In genomic region chr5:105644195-105644594, GRCm38 (mm10) we compare ENCODE assay signal across 22 mouse cellular contexts. TPM values are rescaled to one million over a fixed set of nuclear protein-coding genes. Genes with fewer than 3 reads are reported as not detected.
DNase-seq lines count a peak whose midpoint lies in the region; ATAC-seq and TF ChIP-seq lines count a peak whose summit lies in the region.
"Had no signal": no experiment of that assay in that cellular context is flagged by ENCODE, and none has a peak within 500 bp of the region (broad histone marks: within the 10 kb centered on the region; RNA-seq: fewer than 3 reads in every experiment).

No protein-coding gene starts in this region.

- H3K9me3 ChIP-seq in forebrain, postnatal 0 days (ENCODE audit: low read length), result no peaks in the 10 kb centered on the region
- no peaks in the 10 kb centered on the region for H3K9me3 ChIP-seq in forebrain, embryonic 16.5 days (ENCODE audit: control insufficient read depth, low read length)
- no peaks in the 10 kb centered on the region for H3K9me3 ChIP-seq in lung, embryonic 14.5 days (ENCODE audit: low read depth, low read length)
- H3K9me3 ChIP-seq: forebrain, embryonic 10.5 days; heart, embryonic 12.5 days; hindbrain, embryonic 12.5 days; kidney, embryonic 15.5 days; limb, embryonic 13.5 days had no signal

- no peak overlapping the region for H3K9ac ChIP-seq in forebrain, postnatal 0 days
- no peak overlapping the region for H3K9ac ChIP-seq in forebrain, embryonic 16.5 days (replicated peaks; ENCODE audit: low read depth, low read length)
- H3K9ac ChIP-seq in lung, embryonic 14.5 days, result no peak overlapping the region
- H3K9ac ChIP-seq: heart, embryonic 12.5 days; hindbrain, embryonic 12.5 days; kidney, embryonic 15.5 days; limb, embryonic 13.5 days had no signal

- DNase-seq in forebrain, postnatal 0 days, result no peak
- no peak for DNase-seq in lung, embryonic 14.5 days
- DNase-seq in lung, postnatal 36 days, result no peak
- peak; percentile 15 for DNase-seq in CD4-positive helper T cell, adult 2 months (ENCODE audit: low read depth, low spot score)
- peak; percentile 39 for DNase-seq in induced T-regulatory cell, adult 2 months (ENCODE audit: low read depth)
- DNase-seq: adrenal gland, postnatal 14 days; cerebellum, adult 18-20 months; gastrocnemius, adult 2 months; heart, postnatal 14 days; lung, postnatal 14 days; retina, postnatal 1 day; right cerebral cortex, postnatal 4 days had no signal

- no peak overlapping the region for H3K27ac ChIP-seq in forebrain, postnatal 0 days (ENCODE audit: low read depth, low read length)
- no peak overlapping the region for H3K27ac ChIP-seq in forebrain, embryonic 16.5 days (ENCODE audit: low read length)
- no peak overlapping the region for H3K27ac ChIP-seq in lung, embryonic 14.5 days (ENCODE audit: low read depth)
- H3K27ac ChIP-seq: forebrain, embryonic 10.5 days; gastrocnemius, adult 2 months; hindbrain, embryonic 12.5 days; kidney, embryonic 15.5 days; limb, embryonic 13.5 days had no signal

- no peaks in the 10 kb centered on the region for H3K27me3 ChIP-seq in forebrain, postnatal 0 days (ENCODE audit: insufficient read depth, low read length)
- H3K27me3 ChIP-seq in forebrain, embryonic 16.5 days (replicated peaks; ENCODE audit: control insufficient read depth, insufficient read depth, low read length), result no peaks in the 10 kb centered on the region
- H3K27me3 ChIP-seq in lung, embryonic 14.5 days (ENCODE audit: insufficient read depth, low read length), result no peaks in the 10 kb centered on the region
- H3K27me3 ChIP-seq: heart, embryonic 12.5 days; hindbrain, embryonic 12.5 days; kidney, embryonic 15.5 days; limb, embryonic 13.5 days; Patski had no signal

- peak; percentile 18; the same call in 1 of the 2 replicates for TF ChIP-seq CTCF in forebrain, postnatal 0 days (IDR thresholded peaks at IDR 0.05; ENCODE audit: low read depth)
- TF ChIP-seq CTCF in lung, embryonic 14.5 days (IDR thresholded peaks at IDR 0.05; ENCODE audit: low read depth), result peak; percentile 8; the same call in 1 of the 2 replicates

- H3K4me1 ChIP-seq in forebrain, postnatal 0 days (ENCODE audit: insufficient read depth), result no peaks in the 10 kb centered on the region
- H3K4me1 ChIP-seq in forebrain, embryonic 16.5 days (replicated peaks; ENCODE audit: control insufficient read depth, insufficient read depth, low read length), result no peaks in the 10 kb centered on the region
- H3K4me1 ChIP-seq in lung, embryonic 14.5 days (ENCODE audit: insufficient read depth), result no peaks in the 10 kb centered on the region

- WGBS in forebrain, postnatal 0 days, result 91% methylated on average over 6 of the region's 6 CpGs
- WGBS in forebrain, embryonic 16.5 days, result 92% methylated on average over 6 of the region's 6 CpGs
- 83% methylated on average over 6 of the region's 6 CpGs for WGBS in lung, embryonic 14.5 days

- H3K4me2 ChIP-seq in forebrain, postnatal 0 days (ENCODE audit: low read depth), result no peak overlapping the region
- no peak overlapping the region for H3K4me2 ChIP-seq in forebrain, embryonic 16.5 days (ENCODE audit: low read length)
- no peak overlapping the region for H3K4me2 ChIP-seq in lung, embryonic 14.5 days
- H3K4me2 ChIP-seq: heart, embryonic 12.5 days; hindbrain, embryonic 12.5 days; kidney, embryonic 15.5 days had no signal

- H3K36me3 ChIP-seq in forebrain, postnatal 0 days (ENCODE audit: insufficient read depth), result no peaks in the 10 kb centered on the region
- H3K36me3 ChIP-seq in forebrain, embryonic 16.5 days (ENCODE audit: control insufficient read depth, insufficient read depth), result no peaks in the 10 kb centered on the region
- no peaks in the 10 kb centered on the region for H3K36me3 ChIP-seq in lung, embryonic 14.5 days (ENCODE audit: insufficient read depth)
- H3K36me3 ChIP-seq: forebrain, embryonic 10.5 days; heart, embryonic 12.5 days; hindbrain, embryonic 12.5 days; kidney, embryonic 15.5 days; limb, embryonic 13.5 days had no signal

- H3K4me3 ChIP-seq in forebrain, postnatal 0 days (ENCODE audit: low read depth, low read length), result no peak overlapping the region
- no peak overlapping the region for H3K4me3 ChIP-seq in forebrain, embryonic 16.5 days (replicated peaks; ENCODE audit: low read length)
- H3K4me3 ChIP-seq in lung, embryonic 14.5 days (ENCODE audit: low read depth, low read length), result no peak overlapping the region
- H3K4me3 ChIP-seq: forebrain, embryonic 10.5 days; gastrocnemius, adult 2 months; heart, embryonic 12.5 days; hindbrain, embryonic 12.5 days; kidney, embryonic 15.5 days; limb, embryonic 13.5 days had no signal

- no peak for ATAC-seq in forebrain, postnatal 0 days
- no peak for ATAC-seq in forebrain, embryonic 16.5 days
- no peak for ATAC-seq in lung, embryonic 14.5 days (ENCODE audit: insufficient read depth)
- ATAC-seq in megakaryocyte progenitor cell, adult 5-6 weeks (replicated peaks; ENCODE audit: poor library complexity), result no peak
- ATAC-seq: activated CD4-positive, CD25-positive, alpha-beta regulatory T cell, adult 4 months; inflammation-experienced regulatory T-cells, adult 6 months; Patski had no signal

RNA-seq across cellular contexts. Expression of gene Lrrc8d, which starts 55.6 kb away (rescaled TPM):
- total RNA-seq in forebrain, postnatal 0 days (2014; rRNA removed), result 11.8 and 16.8 TPM in 2 replicates
- 25.6 and 37.2 TPM in 2 replicates for polyA plus RNA-seq in forebrain, postnatal 0 days (2015; fragmentation: Nextera tagmentation; extraction: Ambion mirVana)
- polyA plus RNA-seq in forebrain, embryonic 16.5 days (2015; fragmentation: Nextera tagmentation; extraction: Ambion mirVana), result 37.5 and 40.8 TPM in 2 replicates
- polyA plus RNA-seq in lung, embryonic 14.5 days (2014; fragmentation: Nextera tagmentation; extraction: Ambion mirVana), result 25.0 and 27.1 TPM in 2 replicates
- 40.7 and 44.9 TPM in 2 replicates for total RNA-seq in megakaryocyte progenitor cell, adult 5-6 weeks (2015)
- total RNA-seq in megakaryocyte progenitor cell, adult 5-6 weeks (2017), result 14.2 and 15.6 TPM in 2 replicates

Comparison
In these comparisons a context has a peak if more than half of its experiments do, and no peak if none do; other contexts are left out.
1. DNase-seq: peak in CD4-positive helper T cell, adult 2 months (single experiment) and induced T-regulatory cell, adult 2 months (single experiment); none in forebrain, postnatal 0 days (single experiment), lung, embryonic 14.5 days (single experiment) and lung, postnatal 36 days (single experiment).